Mouse (Mus musculus) bone marrow, adult 2 months (tissue): ENCODE results near the gene Sp1. TPM values are rescaled to one million over a fixed set of nuclear protein-coding genes. Genes with fewer than 3 reads are reported as not detected.
A peak's percentile ranks its signal among the peaks of the same experiment; 100 is the strongest.

Experiments used
- H3K27ac ChIP-seq: fragments of 200-500 bp; 2 replicates; pipeline ENCODE4 v1.5.1; 2012; ENCODE audit warnings: low read depth, mild to moderate bottlenecking, control low read depth, inconsistent platforms, low read length; ENCODE audit not compliant: control insufficient read depth, poor library complexity, insufficient read depth
- H3K4me1 ChIP-seq: fragments of 200-500 bp; 2 replicates; pipeline ENCODE4 v1.6.1; 2011; ENCODE audit warnings: low read length; ENCODE audit not compliant: control insufficient read depth, insufficient read depth
- H3K4me3 ChIP-seq: fragments of 200-500 bp; replicated peaks from 2 replicates; pipeline ENCODE3; 2011; ENCODE audit warnings: mild to moderate bottlenecking, low read depth, low read length, control low read depth; ENCODE audit not compliant: control insufficient read depth
- CTCF ChIP-seq: fragments of 200-500 bp; IDR thresholded peaks from 2 replicates; pipeline ENCODE4 v1.5.1; 2011; ENCODE audit warnings: low read length, control low read depth; ENCODE audit not compliant: control insufficient read depth, insufficient read depth
- POLR2A ChIP-seq: fragments of 200-500 bp; IDR thresholded peaks from 2 replicates; pipeline ENCODE4 v1.6.1; 2011; ENCODE audit warnings: low read depth, mild to moderate bottlenecking, control low read depth, low read length, borderline replicate concordance; ENCODE audit not compliant: control insufficient read depth
- WGBS: fragments of 180-500 bp; shearing (Covaris S2); methylation state at CpG from one replicate; pipeline ENCODE4 v1.1.7; 2018; 5-methylcytosine and 5-hydroxymethylcytosine counted together
- polyA plus RNA-seq: library from polyadenylated mRNA; stranded (reverse); fragments of >200 nt; gene quantifications from 2 replicates; pipeline ENCODE4 v1.2.4, GENCODE M21; 2011; ENCODE audit warnings: low replicate concordance; ENCODE audit not compliant: missing spikeins, insufficient read depth, insufficient read length

The Sp1 gene
- polyA plus RNA-seq, 1 experiment = 35.2 TPM

GRCm38 (mm10) chr15:102402210-102402609, 3.7 kb upstream of the Sp1 start:
- TF ChIP-seq CTCF (no peak), POLR2A (no peak)
- over 99% methylated on average over 3 of the region's 3 CpGs for WGBS
- H3K4me3 ChIP-seq = no peak overlapping the region
- H3K27ac ChIP-seq = no peak overlapping the region
- H3K4me1 ChIP-seq = no peaks in the 10 kb centered on the region

GRCm38 (mm10) chr15:102404608-102405488, 1.1 kb upstream of the Sp1 start:
- TF ChIP-seq POLR2A = no peak
- TF ChIP-seq CTCF = peak; percentile 27; the same call in 1 of the 2 replicates
- Histone ChIP-seq H3K4me3 (peak overlapping the region; percentile 75), H3K4me1 (peaks cover 2% of the 10 kb centered on the region), H3K27ac (peak overlapping the region; percentile 99)
- 13% methylated on average over 34 of the region's 34 CpGs for WGBS

GRCm38 (mm10) chr15:102406196-102406911, 411 bp downstream of the Sp1 start:
- WGBS = under 1% methylated on average over 52 of the region's 69 CpGs

GRCm38 (mm10) chr15:102406912-102407580, 1.1 kb downstream of the Sp1 start:
- H3K4me1 ChIP-seq = peaks cover 2% of the 10 kb centered on the region
- H3K4me3 ChIP-seq = peak overlapping the region; percentile 59
- WGBS = 2% methylated on average over 3 of the region's 3 CpGs
- no peak overlapping the region for H3K27ac ChIP-seq
- TF ChIP-seq CTCF (no peak), POLR2A (no peak)

More at GRCm38 (mm10) chr15:102406196-102406911, 411 bp downstream of the Sp1 start:
- TF ChIP-seq POLR2A (peak; percentile 60; the same call in 1 of the 2 replicates), CTCF (no peak)
- Histone ChIP-seq H3K27ac (peak overlapping the region; percentile 80), H3K4me3 (peak overlapping the region; percentile 59), H3K4me1 (peaks cover 2% of the 10 kb centered on the region)

- Histone ChIP-seq H3K27ac (no peak overlapping the region), H3K4me3 (no peak overlapping the region), H3K4me1 (peaks cover 2% of the 10 kb centered on the region)
- no peak for TF ChIP-seq POLR2A
- no peak for TF ChIP-seq CTCF
- WGBS = 88% methylated on average over 10 of the region's 10 CpGs
Observed at GRCm38 (mm10) chr15:102407681-102408557, 2.0 kb downstream of the Sp1 start.

GRCm38 (mm10) chr15:102408558-102409130, 2.7 kb downstream of the Sp1 start:
- Histone ChIP-seq H3K4me1 (peaks cover 2% of the 10 kb centered on the region), H3K4me3 (no peak overlapping the region), H3K27ac (no peak overlapping the region)
- no peak for TF ChIP-seq CTCF
- TF ChIP-seq POLR2A = no peak
- WGBS = 70% methylated on average over 2 of the region's 2 CpGs

GRCm38 (mm10) chr15:102409286-102409685, 3.3 kb downstream of the Sp1 start:
- Histone ChIP-seq H3K27ac (no peak overlapping the region), H3K4me3 (no peak overlapping the region), H3K4me1 (peaks cover 2% of the 10 kb centered on the region)
- TF ChIP-seq CTCF = no peak
- no peak for TF ChIP-seq POLR2A
- 86% methylated on average over 3 of the region's 3 CpGs for WGBS
